Mouse (Mus musculus) bone marrow, adult 2 months (tissue): ENCODE data around the gene Stbd1.

ENCODE experiments used
- CTCF ChIP-seq: fragments of 200-500 bp; IDR thresholded peaks from 2 replicates; pipeline ENCODE4 v1.5.1; 2011; ENCODE audit warnings: low read length, control low read depth; ENCODE audit not compliant: control insufficient read depth, insufficient read depth
- POLR2A ChIP-seq: fragments of 200-500 bp; IDR thresholded peaks from 2 replicates; pipeline ENCODE4 v1.6.1; 2011; ENCODE audit warnings: low read depth, mild to moderate bottlenecking, control low read depth, low read length, borderline replicate concordance; ENCODE audit not compliant: control insufficient read depth

- TF ChIP-seq CTCF (no peak), POLR2A (no peak)
Measured at GRCm38 (mm10) chr5:92602691-92603690, at the start of gene Stbd1.
